Mouse (Mus musculus): ENCODE data around the gene Mapk7. TPM values are rescaled to one million over a fixed set of nuclear protein-coding genes. Genes with fewer than 3 reads are reported as not detected.

The Mapk7 gene
- polyA plus RNA-seq, 1 experiment from 2014 or later, result 52.8 TPM

- WGBS, result 61% methylated on average over 17 of the region's 17 CpGs
- Histone ChIP-seq H3K36me3 (ENCODE audit: control insufficient read depth, insufficient read depth, low read length) (no peaks in the 10 kb centered on the region), H3K27me3 (ENCODE audit: control insufficient read depth, insufficient read depth, low read length) (no peaks in the 10 kb centered on the region), H3K4me1 (ENCODE audit: control insufficient read depth, insufficient read depth, low read length) (no peaks in the 10 kb centered on the region), H3K4me3 (ENCODE audit: low read depth, low read length) (no peak overlapping the region), H3K4me2 (ENCODE audit: low read depth, low read length) (no peak overlapping the region), H3K9me3 (ENCODE audit: control insufficient read depth, low read length) (no peaks in the 10 kb centered on the region), H3K27ac (ENCODE audit: low read depth, low read length) (no peak overlapping the region), H3K9ac (replicated peaks; ENCODE audit: low read depth, low read length) (no peak overlapping the region)
- no peak for ATAC-seq (ENCODE audit: low read depth)
These were observed 16.4 kb downstream of the Mapk7 start for GRCm38 (mm10) chr11:61477566-61478508.

- no peak for ATAC-seq (ENCODE audit: low read depth)
- H3K27ac ChIP-seq (ENCODE audit: low read depth, low read length), result no peak overlapping the region
These were observed 17.3 kb downstream of the Mapk7 start for GRCm38 (mm10) chr11:61476786-61477382.

GRCm38 (mm10) chr11:61473630-61474029 lies 20.6 kb downstream of the Mapk7 start:
- H3K9me3 ChIP-seq (ENCODE audit: control insufficient read depth, low read length), result no peaks in the 10 kb centered on the region
- H3K4me1 ChIP-seq (ENCODE audit: control insufficient read depth, insufficient read depth, low read length), result no peaks in the 10 kb centered on the region
- ATAC-seq (ENCODE audit: low read depth), result no peak
- H3K4me3 ChIP-seq (ENCODE audit: low read depth, low read length), result no peak overlapping the region
- no peak overlapping the region for H3K4me2 ChIP-seq (ENCODE audit: low read depth, low read length)
- no peak overlapping the region for H3K9ac ChIP-seq (replicated peaks; ENCODE audit: low read depth, low read length)
- 84% methylated on average over 4 of the region's 4 CpGs for WGBS
- H3K36me3 ChIP-seq (ENCODE audit: control insufficient read depth, insufficient read depth, low read length), result no peaks in the 10 kb centered on the region
- no peaks in the 10 kb centered on the region for H3K27me3 ChIP-seq (ENCODE audit: control insufficient read depth, insufficient read depth, low read length)
- H3K27ac ChIP-seq (ENCODE audit: low read depth, low read length), result no peak overlapping the region

More at GRCm38 (mm10) chr11:61476786-61477382, 17.3 kb downstream of the Mapk7 start:
- H3K9ac ChIP-seq (replicated peaks; ENCODE audit: low read depth, low read length), result no peak overlapping the region
- no peaks in the 10 kb centered on the region for H3K27me3 ChIP-seq (ENCODE audit: control insufficient read depth, insufficient read depth, low read length)
- WGBS, result 56% methylated on average over 12 of the region's 12 CpGs
- no peak overlapping the region for H3K4me2 ChIP-seq (ENCODE audit: low read depth, low read length)
- no peaks in the 10 kb centered on the region for H3K4me1 ChIP-seq (ENCODE audit: control insufficient read depth, insufficient read depth, low read length)
- H3K36me3 ChIP-seq (ENCODE audit: control insufficient read depth, insufficient read depth, low read length), result no peaks in the 10 kb centered on the region
- H3K4me3 ChIP-seq (ENCODE audit: low read depth, low read length), result no peak overlapping the region
- no peaks in the 10 kb centered on the region for H3K9me3 ChIP-seq (ENCODE audit: control insufficient read depth, low read length)

- no peaks in the 10 kb centered on the region for H3K27me3 ChIP-seq (ENCODE audit: control insufficient read depth, insufficient read depth, low read length)
- H3K9ac ChIP-seq (replicated peaks; ENCODE audit: low read depth, low read length), result no peak overlapping the region
- H3K9me3 ChIP-seq (ENCODE audit: control insufficient read depth, low read length), result no peaks in the 10 kb centered on the region
- ATAC-seq (ENCODE audit: low read depth), result no peak
- no peaks in the 10 kb centered on the region for H3K36me3 ChIP-seq (ENCODE audit: control insufficient read depth, insufficient read depth, low read length)
- H3K27ac ChIP-seq (ENCODE audit: low read depth, low read length), result no peak overlapping the region
- no peaks in the 10 kb centered on the region for H3K4me1 ChIP-seq (ENCODE audit: control insufficient read depth, insufficient read depth, low read length)
- H3K4me3 ChIP-seq (ENCODE audit: low read depth, low read length), result no peak overlapping the region
- no peak overlapping the region for H3K4me2 ChIP-seq (ENCODE audit: low read depth, low read length)
These were observed 23.3 kb downstream of the Mapk7 start for GRCm38 (mm10) chr11:61470880-61471279.

GRCm38 (mm10) chr11:61469317-61469917 lies 24.8 kb downstream of the Mapk7 start:
- WGBS, result 81% methylated on average over 7 of the region's 7 CpGs
- no peaks in the 10 kb centered on the region for H3K4me1 ChIP-seq (ENCODE audit: control insufficient read depth, insufficient read depth, low read length)
- H3K9ac ChIP-seq (replicated peaks; ENCODE audit: low read depth, low read length), result no peak overlapping the region
- ATAC-seq (ENCODE audit: low read depth), result no peak
- H3K27ac ChIP-seq (ENCODE audit: low read depth, low read length), result no peak overlapping the region
- no peaks in the 10 kb centered on the region for H3K9me3 ChIP-seq (ENCODE audit: control insufficient read depth, low read length)
- H3K4me2 ChIP-seq (ENCODE audit: low read depth, low read length), result no peak overlapping the region
- H3K36me3 ChIP-seq (ENCODE audit: control insufficient read depth, insufficient read depth, low read length), result no peaks in the 10 kb centered on the region
- H3K4me3 ChIP-seq (ENCODE audit: low read depth, low read length), result no peak overlapping the region
- no peaks in the 10 kb centered on the region for H3K27me3 ChIP-seq (ENCODE audit: control insufficient read depth, insufficient read depth, low read length)

GRCm38 (mm10) chr11:61468534-61468933 lies 25.7 kb downstream of the Mapk7 start:
- H3K4me3 ChIP-seq (ENCODE audit: low read depth, low read length), result no peak overlapping the region
- ATAC-seq (ENCODE audit: low read depth), result no peak
- WGBS, result 92% methylated on average over 4 of the region's 4 CpGs
- no peak overlapping the region for H3K27ac ChIP-seq (ENCODE audit: low read depth, low read length)
- no peak overlapping the region for H3K9ac ChIP-seq (replicated peaks; ENCODE audit: low read depth, low read length)
- no peaks in the 10 kb centered on the region for H3K4me1 ChIP-seq (ENCODE audit: control insufficient read depth, insufficient read depth, low read length)
- H3K9me3 ChIP-seq (ENCODE audit: control insufficient read depth, low read length), result no peaks in the 10 kb centered on the region
- H3K27me3 ChIP-seq (ENCODE audit: control insufficient read depth, insufficient read depth, low read length), result no peaks in the 10 kb centered on the region
- H3K4me2 ChIP-seq (ENCODE audit: low read depth, low read length), result no peak overlapping the region
- no peaks in the 10 kb centered on the region for H3K36me3 ChIP-seq (ENCODE audit: control insufficient read depth, insufficient read depth, low read length)

GRCm38 (mm10) chr11:61465422-61465821 lies 28.8 kb downstream of the Mapk7 start:
- no peaks in the 10 kb centered on the region for H3K4me1 ChIP-seq (ENCODE audit: control insufficient read depth, insufficient read depth, low read length)
- no peak overlapping the region for H3K9ac ChIP-seq (replicated peaks; ENCODE audit: low read depth, low read length)
- H3K4me3 ChIP-seq (ENCODE audit: low read depth, low read length), result no peak overlapping the region
- H3K4me2 ChIP-seq (ENCODE audit: low read depth, low read length), result no peak overlapping the region
- H3K27me3 ChIP-seq (ENCODE audit: control insufficient read depth, insufficient read depth, low read length), result no peaks in the 10 kb centered on the region
- H3K36me3 ChIP-seq (ENCODE audit: control insufficient read depth, insufficient read depth, low read length), result no peaks in the 10 kb centered on the region
- no peak overlapping the region for H3K27ac ChIP-seq (ENCODE audit: low read depth, low read length)
- H3K9me3 ChIP-seq (ENCODE audit: control insufficient read depth, low read length), result no peaks in the 10 kb centered on the region
- WGBS, result 69% methylated on average over 4 of the region's 4 CpGs
- no peak for ATAC-seq (ENCODE audit: low read depth)

GRCm38 (mm10) chr11:61464071-61464470 lies 30.1 kb downstream of the Mapk7 start:
- H3K9me3 ChIP-seq (ENCODE audit: control insufficient read depth, low read length), result no peaks in the 10 kb centered on the region
- H3K9ac ChIP-seq (replicated peaks; ENCODE audit: low read depth, low read length), result no peak overlapping the region
- WGBS, result 80% methylated on average over 2 of the region's 2 CpGs
- H3K36me3 ChIP-seq (ENCODE audit: control insufficient read depth, insufficient read depth, low read length), result no peaks in the 10 kb centered on the region
- no peaks in the 10 kb centered on the region for H3K4me1 ChIP-seq (ENCODE audit: control insufficient read depth, insufficient read depth, low read length)
- no peak for ATAC-seq (ENCODE audit: low read depth)
- H3K4me3 ChIP-seq (ENCODE audit: low read depth, low read length), result no peak overlapping the region
- H3K27me3 ChIP-seq (ENCODE audit: control insufficient read depth, insufficient read depth, low read length), result no peaks in the 10 kb centered on the region
- no peak overlapping the region for H3K4me2 ChIP-seq (ENCODE audit: low read depth, low read length)
- H3K27ac ChIP-seq (ENCODE audit: low read depth, low read length), result no peak overlapping the region

All from neural tube, embryonic 14.5 days (tissue).